Mouse (Mus musculus) heart, embryonic 12.5 days (tissue): ENCODE results near the gene Tmem175. TPM values are rescaled to one million over a fixed set of nuclear protein-coding genes. Genes with fewer than 3 reads are reported as not detected.

Experiments
- ATAC-seq: fragments of 200-750 bp; cut with Nextera tagmentation; 2 replicates; pipeline ENCODE4 v1.8.0; 2017; ENCODE audit warnings: moderate TSS enrichment, moderate library complexity; ENCODE audit not compliant: insufficient number of reproducible peaks, low FRiP score
- H3K27ac ChIP-seq: fragments of 300-500 bp; sonication (generic); 2 replicates; pipeline ENCODE4 v1.5.1; 2016; ENCODE audit warnings: mild to moderate bottlenecking, moderate library complexity; ENCODE audit not compliant: poor library complexity, severe bottlenecking
- H3K27me3 ChIP-seq: fragments of 300-500 bp; sonication (generic); replicated peaks from 2 replicates; pipeline ENCODE4 v1.6.1; 2016; ENCODE audit warnings: mild to moderate bottlenecking, moderate library complexity
- H3K36me3 ChIP-seq: fragments of 300-500 bp; sonication (generic); 2 replicates; pipeline ENCODE4 v1.6.1; 2016; ENCODE audit warnings: mild to moderate bottlenecking, moderate library complexity
- H3K4me1 ChIP-seq: fragments of 300-500 bp; sonication (generic); replicated peaks from 2 replicates; pipeline ENCODE4 v1.6.1; 2016; ENCODE audit warnings: mild to moderate bottlenecking
- H3K4me2 ChIP-seq: fragments of 300-500 bp; sonication (generic); 2 replicates; pipeline ENCODE4 v1.6.1; 2016; ENCODE audit warnings: mild to moderate bottlenecking, moderate library complexity
- H3K4me3 ChIP-seq: fragments of 300-500 bp; sonication (generic); 2 replicates; pipeline ENCODE4 v1.5.1; 2016; ENCODE audit warnings: mild to moderate bottlenecking
- H3K9ac ChIP-seq: fragments of 300-500 bp; sonication (generic); 2 replicates; pipeline ENCODE4 v1.6.1; 2016; ENCODE audit warnings: mild to moderate bottlenecking, moderate library complexity
- H3K9me3 ChIP-seq: fragments of 300-500 bp; sonication (generic); replicated peaks from 2 replicates; pipeline ENCODE4 v1.6.1; 2016; ENCODE audit warnings: mild to moderate bottlenecking, moderate library complexity
- WGBS: fragments of 180-500 bp; shearing (Covaris S2); methylation state at CpG from one replicate; pipeline ENCODE4 v1.1.7; 2016; 5-methylcytosine and 5-hydroxymethylcytosine counted together
- polyA plus RNA-seq: library from polyadenylated mRNA; unstranded; fragments of >200 nt; fragmentation: Nextera tagmentation; extraction: Ambion mirVana; gene quantifications from 2 replicates; pipeline ENCODE4 v1.2.1, GENCODE M21; 2016

Tmem175 gene
- polyA plus RNA-seq, 1 experiment from 2014 or later: 18.6 TPM

DNA sequence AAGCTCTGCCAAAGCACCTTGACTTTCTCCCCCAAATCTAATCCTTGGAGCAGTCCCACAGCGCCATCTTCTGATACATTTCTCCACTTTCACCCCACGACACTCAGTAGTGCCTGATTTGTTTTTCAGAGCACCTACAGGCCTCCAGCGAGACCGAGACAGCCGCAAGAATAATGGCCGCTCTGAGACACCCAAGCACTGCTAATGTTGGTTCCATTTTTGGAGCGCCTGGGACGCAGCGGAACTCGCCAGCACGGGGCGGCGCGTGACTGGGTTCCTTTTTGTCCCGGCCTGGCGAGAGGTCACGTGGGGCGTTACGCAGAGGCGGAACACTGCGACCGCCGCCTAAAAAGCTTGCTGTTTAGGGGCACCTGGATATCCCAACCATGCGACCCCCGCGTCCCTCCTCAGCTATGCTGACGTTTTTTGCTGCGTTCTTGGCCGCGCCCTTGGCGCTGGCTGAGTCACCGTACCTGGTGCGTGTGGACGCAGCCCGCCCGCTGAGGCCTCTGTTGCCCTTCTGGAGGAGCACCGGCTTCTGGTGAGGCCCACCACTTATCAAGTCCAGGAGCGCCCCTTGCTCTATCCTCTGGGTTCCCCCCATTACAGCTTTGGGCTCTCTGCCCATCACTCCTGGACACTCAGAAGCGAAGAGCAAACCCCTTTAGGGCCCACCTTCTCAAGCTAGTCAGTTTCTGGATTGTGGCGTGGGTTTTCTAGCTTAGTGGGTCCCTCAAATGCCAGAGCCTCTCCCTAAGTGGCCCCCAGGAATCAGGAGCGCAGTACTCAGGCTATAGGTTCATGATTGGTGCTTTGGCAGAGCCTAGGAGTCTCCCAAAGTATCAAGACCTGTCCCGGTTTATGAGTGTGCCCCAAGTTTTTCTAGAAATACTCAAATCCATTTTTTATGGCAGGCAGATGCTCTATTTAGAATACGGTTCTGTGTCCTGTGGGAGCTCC, 39.7 kb downstream of the Tmem175 start, which contains the start of gene Dgkq:
Gene Dgkq (minus strand): TSS at position 696 of the 960 bp plus-strand sequence.
- Histone ChIP-seq H3K4me1 (peaks cover 14% of the 10 kb centered on the region), H3K4me3 (peak within 1 kb of the TSS; percentile 72), H3K27me3 (peaks cover 7% of the 10 kb centered on the region; the same call in 1 of the 2 replicates), H3K9ac (peak within 1 kb of the TSS; percentile 84), H3K36me3 (peaks cover 32% of the 10 kb centered on the region), H3K9me3 (no peaks in the 10 kb centered on the region), H3K4me2 (peak within 1 kb of the TSS; percentile 76), H3K27ac (peak within 1 kb of the TSS; percentile 87)
- 6% methylated on average over 43 of the region's 43 CpGs for WGBS
- ATAC-seq: peak; percentile 84

DNA sequence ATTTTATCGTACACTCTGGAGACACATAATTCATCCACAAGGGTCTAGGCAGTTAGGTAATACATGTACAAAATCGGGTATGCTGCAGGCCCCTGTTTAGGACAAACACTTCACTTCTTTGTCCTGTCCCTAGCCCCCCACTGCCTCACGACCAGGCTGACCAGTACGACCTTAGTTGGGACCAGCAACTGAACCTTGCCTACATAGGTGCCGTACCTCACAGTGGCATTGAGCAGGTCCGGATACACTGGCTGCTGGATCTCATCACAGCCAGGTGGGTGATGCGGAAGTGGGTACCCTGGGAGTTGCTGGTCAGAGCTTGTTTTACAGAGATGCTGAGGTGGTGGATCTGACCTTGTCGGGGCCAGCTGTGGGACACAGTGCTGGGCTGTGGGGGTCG, 40.4 kb downstream of the Tmem175 start:
- Histone ChIP-seq H3K27ac (peak overlapping the region; percentile 87; the same call in 1 of the 2 replicates), H3K9ac (peak overlapping the region; percentile 84), H3K9me3 (no peaks in the 10 kb centered on the region), H3K36me3 (peaks cover 32% of the 10 kb centered on the region), H3K4me3 (peak overlapping the region; percentile 72; the same call in 1 of the 2 replicates), H3K4me2 (peak overlapping the region; percentile 76), H3K27me3 (peaks cover 1% of the 10 kb centered on the region; the same call in 1 of the 2 replicates), H3K4me1 (peaks cover 14% of the 10 kb centered on the region)
- WGBS: 77% methylated on average over 9 of the region's 9 CpGs
- ATAC-seq: no peak

DNA sequence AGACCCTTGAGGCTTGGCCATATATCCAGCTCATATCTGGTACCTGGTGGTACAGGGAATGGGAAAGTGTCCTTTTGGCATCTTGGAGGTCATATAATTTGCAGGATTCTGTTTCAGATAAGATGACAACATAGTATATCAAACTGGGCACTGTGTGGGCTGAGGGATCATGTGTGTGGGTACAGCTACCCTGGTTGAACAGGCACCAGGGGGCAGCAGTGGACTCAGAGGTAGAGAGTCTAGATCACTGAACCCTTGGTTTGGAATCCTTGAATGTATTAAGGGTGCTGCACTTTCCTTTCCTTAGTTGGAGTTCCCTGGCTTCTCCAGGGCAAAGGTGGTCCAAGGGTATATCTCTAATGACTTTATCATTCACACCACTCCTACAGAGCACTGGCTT, 41.2 kb downstream of the Tmem175 start:
- ATAC-seq: 0 out of 2 replicates have a peak, but pooled peaks have one; percentile 31
- H3K36me3 ChIP-seq: peaks cover 32% of the 10 kb centered on the region
- H3K9ac ChIP-seq: no peak overlapping the region
- H3K27me3 ChIP-seq: no peaks in the 10 kb centered on the region; the same call in 1 of the 2 replicates
- H3K9me3 ChIP-seq: no peaks in the 10 kb centered on the region
- H3K4me2 ChIP-seq: no peak overlapping the region
- no peak overlapping the region for H3K27ac ChIP-seq
- peaks cover 14% of the 10 kb centered on the region for H3K4me1 ChIP-seq
- H3K4me3 ChIP-seq: no peak overlapping the region

GRCm38 (mm10) chr5:108671757-108672156, 42.2 kb downstream of the Tmem175 start:
- Histone ChIP-seq H3K4me2 (no peak overlapping the region), H3K4me1 (peaks cover 19% of the 10 kb centered on the region), H3K36me3 (peaks cover 32% of the 10 kb centered on the region), H3K9me3 (no peaks in the 10 kb centered on the region), H3K4me3 (no peak overlapping the region), H3K9ac (no peak overlapping the region), H3K27me3 (no peaks in the 10 kb centered on the region), H3K27ac (no peak overlapping the region)
- ATAC-seq: no peak
- WGBS: 86% methylated on average over 12 of the region's 12 CpGs

GRCm38 (mm10) chr5:108674624-108675023, 45.1 kb downstream of the Tmem175 start:
- Histone ChIP-seq H3K27ac (no peak overlapping the region), H3K4me1 (peaks cover 28% of the 10 kb centered on the region), H3K36me3 (peaks cover 32% of the 10 kb centered on the region), H3K4me3 (no peak overlapping the region), H3K9ac (no peak overlapping the region), H3K9me3 (no peaks in the 10 kb centered on the region), H3K4me2 (no peak overlapping the region), H3K27me3 (no peaks in the 10 kb centered on the region)
- WGBS: 75% methylated on average over 2 of the region's 2 CpGs
- ATAC-seq: no peak

DNA sequence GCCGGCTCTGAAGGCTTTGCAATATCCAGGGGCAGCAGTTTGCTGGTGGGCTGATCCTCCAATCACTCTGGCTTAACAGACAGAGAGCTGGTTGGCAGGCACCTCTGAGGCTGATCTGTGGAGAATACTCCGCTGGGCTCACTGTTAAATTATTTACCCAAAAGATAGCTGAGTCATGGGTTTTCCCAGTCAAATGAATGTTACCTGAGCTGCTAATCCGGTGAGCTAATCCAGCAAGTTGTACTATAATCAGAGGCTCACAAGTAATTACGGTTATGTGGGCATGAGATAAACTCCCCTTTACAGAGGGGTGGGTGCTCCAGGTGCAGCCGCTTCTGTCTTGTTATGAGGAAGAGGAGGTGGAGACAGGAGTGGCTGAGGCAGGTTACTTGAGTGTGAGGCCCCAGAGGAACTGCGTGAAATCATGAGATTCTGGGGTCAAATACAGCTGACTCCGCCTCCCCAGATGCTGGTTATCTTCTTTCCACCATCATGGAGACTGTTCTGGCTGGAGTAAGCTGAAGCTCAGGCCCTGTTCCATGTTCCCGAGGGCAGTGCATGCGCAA, 45.8 kb downstream of the Tmem175 start, which contains the start of gene Slc26a1:
Gene Slc26a1 (minus strand): TSS at position 319 of the 566 bp plus-strand sequence.
- WGBS: 76% methylated on average over 9 of the region's 9 CpGs
- Histone ChIP-seq H3K4me2 (no peak within 1 kb of the TSS), H3K9me3 (no peaks in the 10 kb centered on the region), H3K4me3 (no peak within 1 kb of the TSS), H3K4me1 (peaks cover 21% of the 10 kb centered on the region), H3K9ac (no peak within 1 kb of the TSS), H3K27me3 (no peaks in the 10 kb centered on the region), H3K27ac (no peak within 1 kb of the TSS), H3K36me3 (peaks cover 32% of the 10 kb centered on the region)
- no peak for ATAC-seq

GRCm38 (mm10) chr5:108676772-108677498, 47.4 kb downstream of the Tmem175 start:
- ATAC-seq: peak; percentile 66; the same call in 1 of the 2 replicates
- Histone ChIP-seq H3K36me3 (peaks cover 23% of the 10 kb centered on the region), H3K9me3 (no peaks in the 10 kb centered on the region), H3K4me2 (peak overlapping the region; percentile 89), H3K27me3 (no peaks in the 10 kb centered on the region), H3K4me1 (peaks cover 18% of the 10 kb centered on the region), H3K9ac (peak overlapping the region; percentile 72), H3K27ac (peak overlapping the region; percentile 70), H3K4me3 (peak overlapping the region; percentile 48)
- whole genome bisulfite sequencing: 9% methylated on average over 5 of the region's 5 CpGs

DNA sequence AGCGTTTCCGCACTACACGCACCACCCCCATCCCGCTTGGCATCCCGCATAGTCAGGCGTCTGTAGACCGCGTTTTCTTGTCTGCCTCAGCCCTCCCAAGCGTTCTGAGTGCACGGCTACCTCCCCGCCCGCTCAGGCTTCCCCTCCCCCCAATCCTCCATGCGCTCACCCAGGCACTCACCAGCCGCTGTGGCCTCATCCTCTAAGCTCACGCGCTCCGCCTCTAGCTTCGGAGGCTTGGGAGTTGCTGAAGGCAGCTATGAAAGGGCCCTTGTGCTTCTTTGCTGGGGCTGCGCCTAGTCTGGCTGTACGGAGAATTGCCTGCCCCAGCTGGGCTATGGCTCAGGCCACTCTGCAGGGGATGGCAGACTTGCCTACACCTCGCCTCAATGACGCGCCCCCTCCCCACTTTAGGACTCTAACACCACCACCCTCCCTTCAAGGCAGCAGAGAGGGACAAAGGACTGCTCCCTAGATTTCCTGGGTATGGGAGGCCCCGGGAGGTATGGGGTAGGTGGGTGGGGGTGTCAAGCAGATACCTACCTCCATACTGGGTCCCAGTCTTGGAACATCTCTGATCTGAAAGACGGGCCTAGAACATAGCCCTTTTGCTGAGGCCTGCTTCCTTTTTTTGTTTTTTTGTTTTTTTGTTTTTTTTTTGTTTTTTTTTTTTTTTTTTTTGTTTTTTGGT, 48.2 kb downstream of the Tmem175 start:
- Histone ChIP-seq H3K27me3 (no peaks in the 10 kb centered on the region), H3K36me3 (peaks cover 14% of the 10 kb centered on the region), H3K9ac (peak overlapping the region; percentile 72), H3K9me3 (no peaks in the 10 kb centered on the region), H3K4me2 (peak overlapping the region; percentile 89), H3K27ac (peak overlapping the region; percentile 70), H3K4me1 (peaks cover 18% of the 10 kb centered on the region), H3K4me3 (peak overlapping the region; percentile 48)
- peak; percentile 83 for ATAC-seq
- WGBS: 4% methylated on average over 25 of the region's 25 CpGs

- no peak overlapping the region for H3K4me3 ChIP-seq
- H3K36me3 ChIP-seq: peaks cover 9% of the 10 kb centered on the region
- no peak overlapping the region for H3K27ac ChIP-seq
- no peak overlapping the region for H3K9ac ChIP-seq
- H3K9me3 ChIP-seq: no peaks in the 10 kb centered on the region
- no peak for ATAC-seq
- 88% methylated on average over 6 of the region's 6 CpGs for WGBS
- peaks cover 18% of the 10 kb centered on the region for H3K4me1 ChIP-seq
- H3K4me2 ChIP-seq: no peak overlapping the region
- no peaks in the 10 kb centered on the region for H3K27me3 ChIP-seq
Observed at GRCm38 (mm10) chr5:108678296-108678854, 48.8 kb downstream of the Tmem175 start.

- Histone ChIP-seq H3K4me2 (no peak overlapping the region), H3K4me1 (peaks cover 18% of the 10 kb centered on the region), H3K9ac (no peak overlapping the region), H3K9me3 (no peaks in the 10 kb centered on the region), H3K27ac (no peak overlapping the region), H3K4me3 (no peak overlapping the region), H3K36me3 (0 out of 2 replicates have a peak, but pooled peaks cover 2% of the 10 kb centered on the region), H3K27me3 (no peaks in the 10 kb centered on the region)
- 51% methylated on average over 3 of the region's 3 CpGs for WGBS
- ATAC-seq: no peak
Observed at GRCm38 (mm10) chr5:108679909-108680308, 50.3 kb downstream of the Tmem175 start.
